Mouse (Mus musculus): Measurements from ENCODE around the gene Drg1. TPM values are rescaled to one million over a fixed set of nuclear protein-coding genes. Genes with fewer than 3 reads are reported as not detected.
A peak's percentile ranks its signal among the peaks of the same experiment; 100 is the strongest.
"Not testable (repeated sequence)": the region's sequence is repeated elsewhere in the genome, so short reads cannot be mapped to it uniquely, and the experiment has no call there.

Gene Drg1
- polyA plus RNA-seq, 1 experiment from 2014 or later, result 193 TPM

- not testable (repeated sequence) for H3K27me3 ChIP-seq (ENCODE audit: control insufficient read depth, insufficient read depth, low read length); H3K4me2 ChIP-seq (ENCODE audit: low read depth, low read length); H3K9me3 ChIP-seq (replicated peaks; ENCODE audit: control insufficient read depth, low read length); ATAC-seq (ENCODE audit: insufficient read depth, low FRiP score); H3K36me3 ChIP-seq (ENCODE audit: control insufficient read depth, insufficient read depth, low read length); H3K27ac ChIP-seq (ENCODE audit: low read length); H3K4me1 ChIP-seq (ENCODE audit: control insufficient read depth, insufficient read depth, low read length); H3K4me3 ChIP-seq (replicated peaks; ENCODE audit: low read length); H3K9ac ChIP-seq (ENCODE audit: low read length)
- WGBS, result 57% methylated on average over 4 of the region's 4 CpGs
Measured at GRCm38 (mm10) chr11:3181250-3181649, 85.0 kb downstream of the Drg1 start.

GRCm38 (mm10) chr11:3180510-3181160 lies 85.6 kb downstream of the Drg1 start:
- ATAC-seq (ENCODE audit: insufficient read depth, low FRiP score); H3K27ac ChIP-seq (ENCODE audit: low read length); H3K4me1 ChIP-seq (ENCODE audit: control insufficient read depth, insufficient read depth, low read length); H3K4me3 ChIP-seq (replicated peaks; ENCODE audit: low read length); H3K27me3 ChIP-seq (ENCODE audit: control insufficient read depth, insufficient read depth, low read length); H3K9me3 ChIP-seq (replicated peaks; ENCODE audit: control insufficient read depth, low read length); H3K9ac ChIP-seq (ENCODE audit: low read length); H3K36me3 ChIP-seq (ENCODE audit: control insufficient read depth, insufficient read depth, low read length); H3K4me2 ChIP-seq (ENCODE audit: low read depth, low read length): not testable (repeated sequence)
- WGBS, result 74% methylated on average over 6 of the region's 6 CpGs

GRCm38 (mm10) chr11:3179726-3180092 lies 86.5 kb downstream of the Drg1 start:
- ATAC-seq (ENCODE audit: insufficient read depth, low FRiP score); H3K4me3 ChIP-seq (replicated peaks; ENCODE audit: low read length); H3K9ac ChIP-seq (ENCODE audit: low read length); H3K9me3 ChIP-seq (replicated peaks; ENCODE audit: control insufficient read depth, low read length); H3K4me2 ChIP-seq (ENCODE audit: low read depth, low read length); H3K4me1 ChIP-seq (ENCODE audit: control insufficient read depth, insufficient read depth, low read length); H3K27me3 ChIP-seq (ENCODE audit: control insufficient read depth, insufficient read depth, low read length); H3K27ac ChIP-seq (ENCODE audit: low read length); H3K36me3 ChIP-seq (ENCODE audit: control insufficient read depth, insufficient read depth, low read length): not testable (repeated sequence)
- WGBS, result 86% methylated on average over 7 of the region's 7 CpGs

GRCm38 (mm10) chr11:3178968-3179725 lies 87.1 kb downstream of the Drg1 start:
- ATAC-seq (ENCODE audit: insufficient read depth, low FRiP score); H3K9me3 ChIP-seq (replicated peaks; ENCODE audit: control insufficient read depth, low read length); H3K36me3 ChIP-seq (ENCODE audit: control insufficient read depth, insufficient read depth, low read length); H3K4me2 ChIP-seq (ENCODE audit: low read depth, low read length); H3K27me3 ChIP-seq (ENCODE audit: control insufficient read depth, insufficient read depth, low read length); H3K4me1 ChIP-seq (ENCODE audit: control insufficient read depth, insufficient read depth, low read length); H3K4me3 ChIP-seq (replicated peaks; ENCODE audit: low read length); H3K27ac ChIP-seq (ENCODE audit: low read length); H3K9ac ChIP-seq (ENCODE audit: low read length): not testable (repeated sequence)
- WGBS, result 78% methylated on average over 6 of the region's 6 CpGs

GRCm38 (mm10) chr11:3173425-3174318 lies 92.5 kb downstream of the Drg1 start:
- ATAC-seq (ENCODE audit: insufficient read depth, low FRiP score), result peak; percentile 44

GRCm38 (mm10) chr11:3172526-3172925 lies 93.7 kb downstream of the Drg1 start:
- H3K9ac ChIP-seq (ENCODE audit: low read length); ATAC-seq (ENCODE audit: insufficient read depth, low FRiP score); H3K4me1 ChIP-seq (ENCODE audit: control insufficient read depth, insufficient read depth, low read length); H3K36me3 ChIP-seq (ENCODE audit: control insufficient read depth, insufficient read depth, low read length); H3K27ac ChIP-seq (ENCODE audit: low read length); H3K4me2 ChIP-seq (ENCODE audit: low read depth, low read length); H3K27me3 ChIP-seq (ENCODE audit: control insufficient read depth, insufficient read depth, low read length); H3K4me3 ChIP-seq (replicated peaks; ENCODE audit: low read length); H3K9me3 ChIP-seq (replicated peaks; ENCODE audit: control insufficient read depth, low read length): not testable (repeated sequence)
- WGBS, result 55% methylated on average over 4 of the region's 6 CpGs

More at GRCm38 (mm10) chr11:3173425-3174318, 92.5 kb downstream of the Drg1 start:
- H3K4me3 ChIP-seq (replicated peaks; ENCODE audit: low read length); H3K4me2 ChIP-seq (ENCODE audit: low read depth, low read length); H3K36me3 ChIP-seq (ENCODE audit: control insufficient read depth, insufficient read depth, low read length); H3K27me3 ChIP-seq (ENCODE audit: control insufficient read depth, insufficient read depth, low read length); H3K27ac ChIP-seq (ENCODE audit: low read length); H3K4me1 ChIP-seq (ENCODE audit: control insufficient read depth, insufficient read depth, low read length); H3K9me3 ChIP-seq (replicated peaks; ENCODE audit: control insufficient read depth, low read length); H3K9ac ChIP-seq (ENCODE audit: low read length): not testable (repeated sequence)
- WGBS, result 82% methylated on average over 11 of the region's 11 CpGs

- H3K36me3 ChIP-seq (ENCODE audit: control insufficient read depth, insufficient read depth, low read length); H3K27ac ChIP-seq (ENCODE audit: low read length); H3K4me3 ChIP-seq (replicated peaks; ENCODE audit: low read length); H3K9ac ChIP-seq (ENCODE audit: low read length); H3K9me3 ChIP-seq (replicated peaks; ENCODE audit: control insufficient read depth, low read length); H3K27me3 ChIP-seq (ENCODE audit: control insufficient read depth, insufficient read depth, low read length); H3K4me1 ChIP-seq (ENCODE audit: control insufficient read depth, insufficient read depth, low read length); H3K4me2 ChIP-seq (ENCODE audit: low read depth, low read length); ATAC-seq (ENCODE audit: insufficient read depth, low FRiP score): not testable (repeated sequence)
- WGBS, result 66% methylated on average over 1 of the region's 1 CpGs
Measured at GRCm38 (mm10) chr11:3171931-3172330, 94.3 kb downstream of the Drg1 start.

- 68% methylated on average over 2 of the region's 2 CpGs for WGBS
- H3K9me3 ChIP-seq (replicated peaks; ENCODE audit: control insufficient read depth, low read length); H3K4me2 ChIP-seq (ENCODE audit: low read depth, low read length); H3K27me3 ChIP-seq (ENCODE audit: control insufficient read depth, insufficient read depth, low read length); H3K36me3 ChIP-seq (ENCODE audit: control insufficient read depth, insufficient read depth, low read length); H3K9ac ChIP-seq (ENCODE audit: low read length); H3K4me1 ChIP-seq (ENCODE audit: control insufficient read depth, insufficient read depth, low read length); H3K27ac ChIP-seq (ENCODE audit: low read length); H3K4me3 ChIP-seq (replicated peaks; ENCODE audit: low read length): not testable (repeated sequence)
- ATAC-seq (ENCODE audit: insufficient read depth, low FRiP score), result peak; percentile 41
Measured at GRCm38 (mm10) chr11:3169042-3169441, 97.2 kb downstream of the Drg1 start.

GRCm38 (mm10) chr11:3167571-3168001 lies 98.6 kb downstream of the Drg1 start:
- not testable (repeated sequence) for H3K27ac ChIP-seq (ENCODE audit: low read length); H3K4me2 ChIP-seq (ENCODE audit: low read depth, low read length); H3K36me3 ChIP-seq (ENCODE audit: control insufficient read depth, insufficient read depth, low read length); H3K4me1 ChIP-seq (ENCODE audit: control insufficient read depth, insufficient read depth, low read length); H3K9ac ChIP-seq (ENCODE audit: low read length); H3K27me3 ChIP-seq (ENCODE audit: control insufficient read depth, insufficient read depth, low read length); ATAC-seq (ENCODE audit: insufficient read depth, low FRiP score); H3K9me3 ChIP-seq (replicated peaks; ENCODE audit: control insufficient read depth, low read length); H3K4me3 ChIP-seq (replicated peaks; ENCODE audit: low read length)
- 66% methylated on average over 4 of the region's 4 CpGs for WGBS

Measured in stomach, embryonic 16.5 days (tissue).